Mouse (Mus musculus) mouse embryonic stem cell (cell line): ENCODE measurements around the gene Frem2.

Source experiments
- in situ Hi-C, 2 experiments: fragments of 300-500 bp; cut with MboI; formaldehyde crosslinking; loops; 1 replicate in 1 of 2; 3 replicates in 1 of 2; pipeline ENCODE4 v1.14.3; 2019 to 2020; ENCODE audit warnings: low sequenced_read_pairs in 2 of 2, low pct_unique_long_range_greater_than_20kb in 1 of 2, mixed read lengths in 1 of 2; ENCODE audit not compliant: unreplicated experiment in 1 of 2

Frem2 gene

DNA sequence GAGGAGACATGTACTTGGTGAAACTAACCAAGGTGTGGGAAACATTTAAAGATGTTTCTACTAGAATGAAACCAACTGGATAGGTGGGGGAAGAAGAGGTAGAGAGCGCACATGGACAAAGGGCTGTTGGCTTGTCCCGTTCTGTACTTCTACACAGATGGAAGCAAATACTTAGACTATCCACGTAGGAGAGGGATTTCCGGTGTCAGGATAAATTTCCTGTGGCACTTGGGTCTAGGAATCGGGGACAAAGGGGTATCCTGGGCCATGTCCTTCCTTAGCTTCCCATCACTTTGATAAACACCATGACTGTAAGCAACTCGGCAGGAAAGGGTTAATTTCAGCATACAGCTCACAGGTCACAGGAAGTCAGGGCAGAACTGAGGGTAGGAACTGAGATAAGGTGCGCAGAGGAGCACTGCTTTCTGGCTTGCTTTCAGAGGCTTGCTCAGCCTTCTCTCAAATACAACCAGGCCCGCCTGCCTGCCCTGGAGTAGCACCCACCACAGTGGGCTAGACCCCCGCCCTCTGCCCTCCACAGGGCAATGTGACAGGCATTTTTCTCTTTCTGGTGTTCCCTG, 170.1 kb downstream of the Frem2 start:
- in situ Hi-C loops: no loop called here

DNA sequence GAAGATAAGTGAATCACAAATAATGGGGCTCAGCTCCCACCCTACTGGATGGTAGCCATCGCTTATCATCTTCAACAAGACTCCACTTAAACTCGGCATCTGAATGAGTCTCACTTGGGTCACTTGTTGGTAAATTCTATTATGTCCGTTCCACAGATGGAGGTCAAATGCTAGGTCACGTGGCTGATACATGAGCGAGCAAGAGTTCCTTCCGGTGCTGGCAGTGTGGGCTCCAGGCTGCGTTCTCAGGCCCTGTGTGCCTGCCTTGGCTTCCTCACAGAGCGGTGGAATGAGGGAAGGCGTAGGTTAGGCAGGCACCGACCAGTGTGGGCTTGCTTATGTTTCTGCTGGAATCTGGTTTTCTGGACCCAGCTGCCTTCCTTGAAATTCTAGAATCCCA, 170.6 kb downstream of the Frem2 start:
- in situ Hi-C loops: no loop called here

DNA sequence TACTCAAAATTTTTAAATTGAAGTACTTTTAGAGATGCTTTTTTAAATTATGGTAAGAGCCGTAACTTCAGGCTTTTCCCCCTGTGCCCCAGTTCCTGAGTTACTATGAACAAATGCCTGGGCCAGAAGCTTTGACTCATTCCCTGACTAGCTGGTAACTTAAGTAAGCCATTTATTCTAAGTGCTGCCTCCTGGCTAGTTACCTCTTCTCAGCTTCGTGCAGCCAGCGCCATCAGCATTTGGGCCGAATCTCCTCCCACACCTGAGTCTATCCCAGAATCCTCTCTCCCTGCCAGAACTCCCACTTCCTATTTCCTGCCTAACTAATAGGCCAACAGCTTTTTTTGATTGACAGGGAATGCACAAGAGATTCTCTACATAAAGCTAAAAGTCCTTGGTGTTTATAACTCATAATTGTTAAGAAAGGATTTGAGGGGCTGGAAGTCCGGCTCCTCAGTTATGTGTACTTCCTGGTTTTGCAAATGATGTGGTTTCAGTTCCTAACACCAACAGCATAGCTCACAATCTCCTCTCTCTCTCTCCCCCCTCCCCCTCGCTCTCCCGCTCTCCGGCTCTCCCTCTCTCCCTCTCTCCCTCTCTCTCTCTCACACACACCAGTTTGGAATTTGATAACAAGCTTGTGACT, 173.6 kb downstream of the Frem2 start:
- in situ Hi-C loops: no loop called here

GRCm38 (mm10) chr3:53478419-53479046, 178.6 kb downstream of the Frem2 start:
- in situ Hi-C loops: no loop called here

- in situ Hi-C loops: no loop called here
These were observed 179.7 kb downstream of the Frem2 start for GRCm38 (mm10) chr3:53477468-53477867.

DNA sequence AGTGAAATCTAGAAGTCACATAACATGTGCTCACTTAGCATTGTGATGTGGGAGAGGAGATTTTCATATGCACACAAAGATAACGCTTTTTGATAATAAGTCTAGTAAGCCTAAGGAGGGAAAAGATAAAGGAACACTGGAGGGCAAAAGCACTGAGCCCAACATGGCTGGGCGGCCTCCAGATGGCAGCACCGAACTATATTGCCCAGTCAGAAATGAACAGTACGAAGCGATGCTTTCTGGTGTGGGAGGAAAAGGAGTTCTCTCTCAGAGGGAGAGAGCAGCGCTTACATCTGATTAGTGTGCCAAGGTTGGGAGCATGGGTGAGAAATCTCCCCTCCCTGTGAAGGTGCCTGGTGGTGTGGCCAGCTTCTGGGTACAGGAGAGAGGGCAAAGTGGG, 181.3 kb downstream of the Frem2 start:
- in situ Hi-C loops: no loop called here

GRCm38 (mm10) chr3:53474179-53474578, 183.0 kb downstream of the Frem2 start:
- in situ Hi-C loops: loop anchor here in 1 of 2 experiments (25.0 kb wide), 1 partner anchor 437 kb away; the partner anchor contains the start of gene Lhfp

DNA sequence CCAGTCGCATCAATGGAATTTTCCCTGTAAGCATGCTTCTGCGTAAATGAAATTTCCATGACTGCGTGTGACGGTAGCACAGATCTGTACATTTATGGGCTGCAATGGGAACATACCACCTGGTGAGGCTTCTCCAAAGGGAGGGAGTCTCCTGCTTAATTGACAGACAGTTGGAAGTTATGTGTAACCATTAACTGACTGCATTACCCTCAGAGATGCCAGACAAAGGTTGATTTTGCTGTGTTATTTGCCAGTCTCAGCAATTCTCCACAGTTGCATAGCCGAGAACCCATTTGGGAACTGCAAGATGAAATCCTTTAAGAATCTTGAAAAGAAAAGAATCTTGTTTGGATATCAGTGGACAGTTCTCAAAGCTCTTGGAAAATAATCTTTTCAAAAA, 185.1 kb downstream of the Frem2 start:
- in situ Hi-C loops: loop anchor here in 1 of 2 experiments (25.0 kb wide), 1 partner anchor 435 kb away; the partner anchor contains the start of gene Lhfp

DNA sequence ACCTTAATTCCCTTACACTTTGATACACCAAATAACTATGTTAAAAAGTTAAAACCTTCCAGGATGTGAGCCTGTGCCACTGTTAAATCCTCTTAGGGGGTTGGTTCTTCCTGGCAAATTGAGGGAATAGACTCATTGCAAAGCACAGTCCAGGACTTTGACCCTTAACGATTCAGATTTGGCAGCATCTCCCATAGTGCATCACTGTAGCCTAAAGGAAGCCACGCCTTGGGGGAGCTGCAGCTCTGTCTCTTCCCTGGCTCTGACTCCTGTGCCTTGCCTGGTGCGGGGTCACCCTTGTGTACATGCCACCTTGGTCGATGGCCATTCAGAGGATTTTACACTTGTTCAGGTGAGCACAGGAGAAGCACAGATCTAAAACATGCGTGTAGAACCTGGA, 187.5 kb downstream of the Frem2 start:
- in situ Hi-C loops: loop anchor here in 1 of 2 experiments (25.0 kb wide), 1 partner anchor 432 kb away; the partner anchor contains the start of gene Lhfp

DNA sequence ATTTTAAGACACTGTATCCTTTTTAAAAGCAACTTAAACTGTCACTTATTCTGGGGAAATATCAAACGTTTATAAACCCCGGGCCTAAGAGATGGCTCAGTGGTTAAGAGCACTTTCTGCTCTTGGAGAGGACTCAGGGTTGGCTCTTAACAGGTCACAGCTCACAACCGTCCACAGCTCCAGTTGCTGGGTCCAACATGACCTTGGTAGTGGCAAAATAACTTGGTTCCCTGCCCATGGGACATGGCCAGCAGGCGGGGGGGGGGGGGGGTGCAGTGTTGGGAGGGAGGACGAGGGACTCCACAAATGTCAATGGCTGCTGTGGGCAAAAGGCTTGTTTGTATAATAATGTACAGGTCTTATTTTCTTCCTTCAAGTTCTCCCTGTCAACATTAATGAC, 189.8 kb downstream of the Frem2 start:
- in situ Hi-C loops: loop anchor here in 1 of 2 experiments (25.0 kb wide), 1 partner anchor 430 kb away; the partner anchor contains the start of gene Lhfp

DNA sequence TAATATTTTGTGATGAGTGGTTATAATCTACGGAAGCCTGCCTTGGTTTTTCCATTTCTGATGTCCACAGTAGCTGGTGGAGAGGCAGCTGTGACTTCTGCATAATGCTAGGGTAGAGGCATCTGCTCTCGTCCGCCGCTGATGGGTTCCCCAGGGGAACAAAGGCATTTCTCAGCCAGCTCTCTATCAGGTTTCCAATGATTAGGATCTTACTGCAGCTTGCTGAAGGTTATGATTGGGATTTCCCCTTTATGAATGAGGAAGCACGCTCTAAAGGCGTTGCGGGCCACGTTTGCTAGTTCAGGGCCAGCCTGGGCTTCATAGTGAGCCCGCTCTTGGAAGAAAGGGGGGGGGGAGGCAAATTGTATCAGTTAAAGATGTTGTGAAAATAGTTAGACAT, 190.7 kb downstream of the Frem2 start:
- in situ Hi-C loops: loop anchor here in 1 of 2 experiments (25.0 kb wide), 1 partner anchor 429 kb away; the partner anchor contains the start of gene Lhfp

- in situ Hi-C loops: loop anchor here in 1 of 2 experiments (25.0 kb wide), 1 partner anchor 428 kb away; the partner anchor contains the start of gene Lhfp
These were observed 191.8 kb downstream of the Frem2 start for GRCm38 (mm10) chr3:53465330-53465729.

GRCm38 (mm10) chr3:53464146-53464698, 192.9 kb downstream of the Frem2 start:
- in situ Hi-C loops: loop anchor here in 1 of 2 experiments (25.0 kb wide), 1 partner anchor 427 kb away; the partner anchor contains the start of gene Lhfp
